Mouse (Mus musculus) liver, embryonic 12.5 days (tissue): Measurements from ENCODE around the gene Rdh7. TPM values are rescaled to one million over a fixed set of nuclear protein-coding genes. Genes with fewer than 3 reads are reported as not detected.
"Not testable (repeated sequence)": the region's sequence is repeated elsewhere in the genome, so short reads cannot be mapped to it uniquely, and the experiment has no call there.

ENCODE experiments used
- ATAC-seq: fragments of 200-750 bp; cut with Nextera tagmentation; 2 replicates; pipeline ENCODE4 v1.8.0; 2017; ENCODE audit warnings: moderate number of reproducible peaks, mild to moderate bottlenecking, moderate library complexity
- H3K27ac ChIP-seq: fragments of 300-500 bp; sonication (generic); 2 replicates; pipeline ENCODE4 v1.5.1; 2016; ENCODE audit warnings: mild to moderate bottlenecking
- H3K27me3 ChIP-seq: fragments of 300-500 bp; sonication (generic); replicated peaks from 2 replicates; pipeline ENCODE4 v1.6.1; 2016; ENCODE audit warnings: mild to moderate bottlenecking, moderate library complexity
- H3K36me3 ChIP-seq: fragments of 300-500 bp; sonication (generic); 2 replicates; pipeline ENCODE4 v1.6.1; 2016; ENCODE audit warnings: mild to moderate bottlenecking, moderate library complexity
- H3K4me1 ChIP-seq: fragments of 300-500 bp; sonication (generic); 2 replicates; pipeline ENCODE4 v1.6.1; 2016
- H3K4me2 ChIP-seq: fragments of 300-500 bp; sonication (generic); 2 replicates; pipeline ENCODE4 v1.6.1; 2016; ENCODE audit warnings: mild to moderate bottlenecking, moderate library complexity
- H3K4me3 ChIP-seq: fragments of 300-500 bp; sonication (generic); 2 replicates; pipeline ENCODE4 v1.5.1; 2016; ENCODE audit warnings: mild to moderate bottlenecking, moderate library complexity
- H3K9ac ChIP-seq: fragments of 300-500 bp; sonication (generic); 2 replicates; pipeline ENCODE4 v1.6.1; 2016; ENCODE audit warnings: mild to moderate bottlenecking, moderate library complexity
- H3K9me3 ChIP-seq: fragments of 300-500 bp; sonication (generic); replicated peaks from 2 replicates; pipeline ENCODE4 v1.6.1; 2016; ENCODE audit warnings: mild to moderate bottlenecking, moderate library complexity
- WGBS: fragments of 180-500 bp; shearing (Covaris S2); methylation state at CpG from one replicate; pipeline ENCODE4 v1.1.7; 2016; ENCODE audit not compliant: insufficient replicate concordance; 5-methylcytosine and 5-hydroxymethylcytosine counted together
- polyA plus RNA-seq: library from polyadenylated mRNA; unstranded; fragments of >200 nt; fragmentation: Nextera tagmentation; extraction: Ambion mirVana; gene quantifications from 2 replicates; pipeline ENCODE4 v1.2.1, GENCODE M21; 2016

The Rdh7 gene
- 0.07 TPM in 1 of 2 replicates, not detected in the other for polyA plus RNA-seq

GRCm38 (mm10) chr10:127888605-127889004 lies at the start of gene Rdh7:
Rdh7 (minus strand) TSS chr10:127888817.
- H3K36me3 ChIP-seq, result no peaks in the 10 kb centered on the region
- no peaks in the 10 kb centered on the region for H3K9me3 ChIP-seq
- H3K4me3 ChIP-seq, result no peak within 1 kb of the TSS
- H3K27ac ChIP-seq, result no peak within 1 kb of the TSS
- peaks cover 3% of the 10 kb centered on the region; the same call in 1 of the 2 replicates for H3K4me1 ChIP-seq
- H3K9ac ChIP-seq, result no peak within 1 kb of the TSS
- no peak within 1 kb of the TSS for H3K4me2 ChIP-seq
- ATAC-seq, result no peak
- H3K27me3 ChIP-seq, result no peaks in the 10 kb centered on the region

GRCm38 (mm10) chr10:127937428-127938010 lies 48.9 kb upstream of the Rdh7 start:
- Histone ChIP-seq H3K36me3 (no peaks in the 10 kb centered on the region), H3K27me3 (no peaks in the 10 kb centered on the region), H3K27ac (no peak overlapping the region), H3K9ac (no peak overlapping the region), H3K4me1 (no peaks in the 10 kb centered on the region), H3K9me3 (0 out of 2 replicates have a peak, but pooled peaks cover 4% of the 10 kb centered on the region), H3K4me3 (no peak overlapping the region), H3K4me2 (no peak overlapping the region)
- no peak for ATAC-seq
- 0% methylated on average over 2 of the region's 2 CpGs for WGBS

- H3K9ac ChIP-seq, result no peak overlapping the region
- 67% methylated on average over 19 of the region's 19 CpGs for WGBS
- 0 out of 2 replicates have a peak, but pooled peaks cover 4% of the 10 kb centered on the region for H3K9me3 ChIP-seq
- ATAC-seq, result no peak
- H3K4me2 ChIP-seq, result no peak overlapping the region
- H3K36me3 ChIP-seq, result no peaks in the 10 kb centered on the region
- no peak overlapping the region for H3K4me3 ChIP-seq
- H3K27ac ChIP-seq, result no peak overlapping the region
- no peaks in the 10 kb centered on the region for H3K4me1 ChIP-seq
- no peaks in the 10 kb centered on the region for H3K27me3 ChIP-seq
Observed at GRCm38 (mm10) chr10:127936747-127937409, 48.3 kb upstream of the Rdh7 start.

- no peaks in the 10 kb centered on the region for H3K4me1 ChIP-seq
- ATAC-seq, result no peak
- no peak overlapping the region for H3K9ac ChIP-seq
- H3K27me3 ChIP-seq, result no peaks in the 10 kb centered on the region
- H3K27ac ChIP-seq, result no peak overlapping the region
- H3K9me3 ChIP-seq, result 0 out of 2 replicates have a peak, but pooled peaks cover 4% of the 10 kb centered on the region
- WGBS, result 72% methylated on average over 8 of the region's 8 CpGs
- H3K4me2 ChIP-seq, result no peak overlapping the region
- H3K4me3 ChIP-seq, result no peak overlapping the region
- H3K36me3 ChIP-seq, result no peaks in the 10 kb centered on the region
Observed at GRCm38 (mm10) chr10:127936271-127936670, 47.7 kb upstream of the Rdh7 start.

- Histone ChIP-seq H3K4me2 (no peak overlapping the region), H3K27ac (no peak overlapping the region), H3K36me3 (no peaks in the 10 kb centered on the region), H3K9ac (no peak overlapping the region), H3K4me3 (no peak overlapping the region), H3K4me1 (no peaks in the 10 kb centered on the region), H3K9me3 (no peaks in the 10 kb centered on the region), H3K27me3 (no peaks in the 10 kb centered on the region)
- WGBS, result 55% methylated on average over 8 of the region's 8 CpGs
- no peak for ATAC-seq
Observed at GRCm38 (mm10) chr10:127932290-127932926, 43.8 kb upstream of the Rdh7 start.

GRCm38 (mm10) chr10:127927737-127928136 lies 39.1 kb upstream of the Rdh7 start:
- Histone ChIP-seq H3K4me1 (no peaks in the 10 kb centered on the region), H3K27ac (no peak overlapping the region), H3K9me3 (no peaks in the 10 kb centered on the region), H3K9ac (no peak overlapping the region), H3K27me3 (no peaks in the 10 kb centered on the region), H3K4me2 (no peak overlapping the region), H3K4me3 (no peak overlapping the region), H3K36me3 (no peaks in the 10 kb centered on the region)
- no peak for ATAC-seq
- 58% methylated on average over 2 of the region's 2 CpGs for WGBS

GRCm38 (mm10) chr10:127924597-127925378 lies 36.2 kb upstream of the Rdh7 start:
- Histone ChIP-seq H3K36me3 (no peaks in the 10 kb centered on the region), H3K27me3 (no peaks in the 10 kb centered on the region), H3K4me1 (no peaks in the 10 kb centered on the region), H3K4me3 (no peak overlapping the region), H3K4me2 (no peak overlapping the region), H3K9ac (no peak overlapping the region), H3K27ac (no peak overlapping the region), H3K9me3 (no peaks in the 10 kb centered on the region)
- no peak for ATAC-seq
- WGBS, result 60% methylated on average over 7 of the region's 7 CpGs

- ATAC-seq, result no peak
- WGBS, result 66% methylated on average over 8 of the region's 8 CpGs
- H3K27ac ChIP-seq, result no peak overlapping the region
Observed at GRCm38 (mm10) chr10:127923024-127923423, 34.4 kb upstream of the Rdh7 start.

GRCm38 (mm10) chr10:127922241-127922640 lies 33.6 kb upstream of the Rdh7 start:
- Histone ChIP-seq H3K36me3 (no peaks in the 10 kb centered on the region), H3K4me2 (no peak overlapping the region), H3K27me3 (no peaks in the 10 kb centered on the region), H3K9me3 (no peaks in the 10 kb centered on the region), H3K4me3 (no peak overlapping the region), H3K9ac (no peak overlapping the region), H3K27ac (no peak overlapping the region), H3K4me1 (no peaks in the 10 kb centered on the region)
- WGBS, result 70% methylated on average over 1 of the region's 1 CpGs
- ATAC-seq, result no peak

More at GRCm38 (mm10) chr10:127923024-127923423, 34.4 kb upstream of the Rdh7 start:
- H3K4me3 ChIP-seq, result no peak overlapping the region
- no peaks in the 10 kb centered on the region for H3K4me1 ChIP-seq
- H3K4me2 ChIP-seq, result no peak overlapping the region
- no peaks in the 10 kb centered on the region for H3K36me3 ChIP-seq
- H3K27me3 ChIP-seq, result no peaks in the 10 kb centered on the region
- H3K9ac ChIP-seq, result no peak overlapping the region
- no peaks in the 10 kb centered on the region for H3K9me3 ChIP-seq

GRCm38 (mm10) chr10:127917651-127918050 lies 29.0 kb upstream of the Rdh7 start:
- Histone ChIP-seq H3K4me2 (no peak overlapping the region), H3K4me3 (no peak overlapping the region), H3K9ac (no peak overlapping the region), H3K27me3 (no peaks in the 10 kb centered on the region), H3K27ac (no peak overlapping the region), H3K36me3 (no peaks in the 10 kb centered on the region), H3K9me3 (no peaks in the 10 kb centered on the region), H3K4me1 (no peaks in the 10 kb centered on the region)
- WGBS, result 84% methylated on average over 5 of the region's 5 CpGs
- no peak for ATAC-seq

- WGBS, result 60% methylated on average over 3 of the region's 3 CpGs
- H3K27me3 ChIP-seq, ATAC-seq, H3K9me3 ChIP-seq, H3K36me3 ChIP-seq, H3K4me1 ChIP-seq, H3K9ac ChIP-seq, H3K4me3 ChIP-seq, H3K27ac ChIP-seq, H3K4me2 ChIP-seq: not testable (repeated sequence)
Observed at GRCm38 (mm10) chr10:127917183-127917582, 28.6 kb upstream of the Rdh7 start.

- WGBS, result 63% methylated on average over 1 of the region's 1 CpGs
- no peak for ATAC-seq
Observed at GRCm38 (mm10) chr10:127915578-127915977, 27.0 kb upstream of the Rdh7 start.

More at GRCm38 (mm10) chr10:127915578-127915977, 27.0 kb upstream of the Rdh7 start:
- Histone ChIP-seq H3K9ac (no peak overlapping the region), H3K9me3 (no peaks in the 10 kb centered on the region), H3K27ac (no peak overlapping the region), H3K4me3 (no peak overlapping the region), H3K27me3 (no peaks in the 10 kb centered on the region), H3K4me1 (no peaks in the 10 kb centered on the region), H3K36me3 (no peaks in the 10 kb centered on the region), H3K4me2 (no peak overlapping the region)
